Mouse (Mus musculus) thymus, postnatal 4 days (tissue): ENCODE results near the gene Itgb3bp.

ENCODE experiments used
- DNase-seq: peaks from one replicate; pipeline ENCODE4 v3.0.0; 2021

The Itgb3bp gene

DNA sequence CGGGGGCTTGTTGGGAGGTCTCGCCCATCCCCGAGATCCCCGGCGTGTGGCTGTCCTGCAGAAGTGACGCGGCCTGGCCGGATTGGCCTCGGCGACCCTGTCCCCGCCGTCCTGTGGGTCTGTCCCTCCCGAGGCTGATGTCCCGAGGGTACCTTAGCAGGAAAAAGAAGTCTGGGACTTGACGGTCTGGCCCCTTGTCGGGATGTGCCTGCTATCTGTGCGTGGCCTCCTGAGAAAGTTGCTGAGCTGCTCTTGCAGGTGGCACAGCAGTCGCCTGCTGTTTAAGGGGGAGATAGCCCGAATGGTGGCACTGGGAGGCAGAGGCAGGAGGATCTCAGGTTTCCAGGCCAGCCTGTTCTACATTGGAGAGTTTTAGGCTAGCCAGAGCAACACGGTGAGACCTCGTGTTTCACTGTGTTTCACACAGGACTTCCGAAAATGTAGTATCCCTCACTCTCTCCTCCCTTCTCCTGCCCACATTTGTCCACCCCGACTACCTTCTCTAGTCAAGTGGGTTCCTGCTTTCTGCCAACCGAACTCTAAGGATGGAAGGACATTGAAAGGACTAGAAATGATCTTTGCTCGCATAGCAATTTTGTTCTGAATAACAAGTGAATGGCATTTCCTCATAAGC lies 213.7 kb downstream of the Itgb3bp start:
- DNase-seq = no peak
